In the genomic region with DNA sequence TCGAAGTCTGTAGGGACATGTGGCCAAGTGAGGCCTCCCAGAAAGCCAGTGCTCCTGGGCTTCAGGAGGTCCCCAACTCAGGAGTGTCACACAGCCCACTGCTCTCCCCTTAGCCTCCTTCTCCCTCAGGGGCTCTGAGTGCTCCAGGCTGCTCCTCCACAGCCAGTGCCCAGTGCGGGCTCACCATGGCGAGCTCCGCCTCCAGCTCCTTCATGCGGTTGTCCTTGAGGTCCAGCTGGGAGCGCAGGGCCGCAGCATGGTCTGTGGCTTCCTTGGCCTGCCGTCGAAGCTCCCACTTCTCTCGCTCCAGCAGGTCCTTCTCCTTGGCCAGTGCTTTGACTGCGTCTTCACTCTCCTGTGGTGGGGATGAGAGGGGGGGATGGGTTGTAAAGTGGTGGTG, we compare ENCODE assay signal across 11 mouse cellular contexts.
DNase-seq lines count a peak whose midpoint lies in the region; ATAC-seq and TF ChIP-seq lines count a peak whose summit lies in the region.
"Had no signal": no experiment of that assay in that cellular context is flagged by ENCODE, and none has a peak within 500 bp of the region (broad histone marks: within the 10 kb centered on the region; RNA-seq: fewer than 3 reads in every experiment).

No protein-coding gene starts in this region.

- H3K9ac ChIP-seq in forebrain, embryonic 13.5 days = no peak overlapping the region
- H3K9ac ChIP-seq in forebrain, postnatal 0 days = no peak overlapping the region
- no peak overlapping the region for H3K9ac ChIP-seq in intestine, embryonic 16.5 days (ENCODE audit: low read depth, low read length)
- no peak overlapping the region for H3K9ac ChIP-seq in intestine, embryonic 15.5 days
- H3K9ac ChIP-seq in liver, postnatal 0 days (replicated peaks) = no peak overlapping the region
- H3K9ac ChIP-seq: heart, embryonic 15.5 days; limb, embryonic 15.5 days; liver, embryonic 15.5 days had no signal

- no peak for DNase-seq in forebrain, postnatal 0 days
- peak; percentile 45 for DNase-seq in adrenal gland, postnatal 25 days
- DNase-seq in liver, postnatal 0 days = no peak

- H3K4me2 ChIP-seq in forebrain, embryonic 13.5 days = no peak overlapping the region
- no peak overlapping the region for H3K4me2 ChIP-seq in forebrain, postnatal 0 days (ENCODE audit: low read depth)
- H3K4me2 ChIP-seq in intestine, embryonic 16.5 days (ENCODE audit: low read depth, low read length) = no peak overlapping the region
- no peak overlapping the region for H3K4me2 ChIP-seq in intestine, embryonic 15.5 days (replicated peaks)
- H3K4me2 ChIP-seq in liver, postnatal 0 days (ENCODE audit: low read depth, low read length) = no peak overlapping the region
- H3K4me2 ChIP-seq: heart, embryonic 15.5 days; limb, embryonic 15.5 days; liver, embryonic 15.5 days had no signal

- ATAC-seq in forebrain, embryonic 13.5 days = 0 out of 2 replicates have a peak, but pooled peaks have one; percentile 9
- ATAC-seq in forebrain, postnatal 0 days = no peak
- ATAC-seq in intestine, embryonic 16.5 days = 0 out of 2 replicates have a peak, but pooled peaks have one; percentile 3
- no peak for ATAC-seq in intestine, embryonic 15.5 days
- ATAC-seq in liver, postnatal 0 days = no peak

- H3K4me1 ChIP-seq in forebrain, embryonic 13.5 days = no peaks in the 10 kb centered on the region
- H3K4me1 ChIP-seq in forebrain, postnatal 0 days (ENCODE audit: insufficient read depth) = no peaks in the 10 kb centered on the region
- H3K4me1 ChIP-seq in intestine, embryonic 16.5 days (ENCODE audit: control insufficient read depth, insufficient read depth, low read length) = 0 out of 2 replicates have a peak, but pooled peaks cover 4% of the 10 kb centered on the region
- H3K4me1 ChIP-seq in intestine, embryonic 15.5 days (replicated peaks) = peaks cover 11% of the 10 kb centered on the region; the same call in 1 of the 2 replicates
- peaks cover 84% of the 10 kb centered on the region for H3K4me1 ChIP-seq in E14TG2a.4 (replicated peaks; ENCODE audit: low read depth, low read length)
- no peaks in the 10 kb centered on the region for H3K4me1 ChIP-seq in liver, postnatal 0 days (ENCODE audit: insufficient read depth)
- H3K4me1 ChIP-seq: limb, embryonic 15.5 days; liver, embryonic 15.5 days had no signal

- no peak overlapping the region for H3K4me3 ChIP-seq in forebrain, embryonic 13.5 days
- no peak overlapping the region for H3K4me3 ChIP-seq in forebrain, postnatal 0 days (ENCODE audit: low read depth, low read length)
- H3K4me3 ChIP-seq in intestine, embryonic 16.5 days (ENCODE audit: low read length) = no peak overlapping the region
- H3K4me3 ChIP-seq in intestine, embryonic 15.5 days (replicated peaks) = no peak overlapping the region
- peak overlapping the region; percentile 43 for H3K4me3 ChIP-seq in E14TG2a.4 (replicated peaks; ENCODE audit: low read length)
- no peak overlapping the region for H3K4me3 ChIP-seq in liver, postnatal 0 days (ENCODE audit: low read depth, low read length)
- H3K4me3 ChIP-seq: heart, embryonic 15.5 days; limb, embryonic 15.5 days; liver, embryonic 15.5 days had no signal

- no peaks in the 10 kb centered on the region for H3K27me3 ChIP-seq in forebrain, embryonic 13.5 days
- no peaks in the 10 kb centered on the region for H3K27me3 ChIP-seq in forebrain, postnatal 0 days (ENCODE audit: insufficient read depth, low read length)
- no peaks in the 10 kb centered on the region for H3K27me3 ChIP-seq in intestine, embryonic 16.5 days (replicated peaks; ENCODE audit: control insufficient read depth, insufficient read depth, low read length)
- no peaks in the 10 kb centered on the region for H3K27me3 ChIP-seq in intestine, embryonic 15.5 days (replicated peaks)
- H3K27me3 ChIP-seq in E14TG2a.4 (ENCODE audit: insufficient read depth, low read length) = no peaks in the 10 kb centered on the region
- no peaks in the 10 kb centered on the region for H3K27me3 ChIP-seq in liver, postnatal 0 days (ENCODE audit: insufficient read depth, low read length)
- H3K27me3 ChIP-seq: heart, embryonic 15.5 days; limb, embryonic 15.5 days; liver, embryonic 15.5 days had no signal

- WGBS in forebrain, embryonic 13.5 days = 71% methylated on average over 11 of the region's 11 CpGs
- WGBS in forebrain, postnatal 0 days = 70% methylated on average over 11 of the region's 11 CpGs
- 81% methylated on average over 11 of the region's 11 CpGs for WGBS in intestine, embryonic 16.5 days
- WGBS in intestine, embryonic 15.5 days = 73% methylated on average over 11 of the region's 11 CpGs
- 79% methylated on average over 10 of the region's 11 CpGs for WGBS in liver, postnatal 0 days (ENCODE audit: insufficient replicate concordance)

- no peak for TF ChIP-seq CTCF in forebrain, postnatal 0 days (IDR thresholded peaks at IDR 0.05; ENCODE audit: low read depth)
- TF ChIP-seq CTCF in E14TG2a.4 (conservative IDR thresholded peaks at IDR 0.05; ENCODE audit: low read length) = no peak
- TF ChIP-seq CTCF in liver, postnatal 0 days (IDR thresholded peaks at IDR 0.05; ENCODE audit: low read depth) = no peak

- peak overlapping the region; percentile 31; the same call in 1 of the 2 replicates for H3K27ac ChIP-seq in forebrain, embryonic 13.5 days
- no peak overlapping the region for H3K27ac ChIP-seq in forebrain, postnatal 0 days (ENCODE audit: low read depth, low read length)
- no peak overlapping the region for H3K27ac ChIP-seq in intestine, embryonic 16.5 days (ENCODE audit: low read length)
- no peak overlapping the region for H3K27ac ChIP-seq in intestine, embryonic 15.5 days
- no peak overlapping the region for H3K27ac ChIP-seq in liver, postnatal 0 days (ENCODE audit: low read depth)
- H3K27ac ChIP-seq: heart, embryonic 15.5 days; kidney, postnatal 0 days; limb, embryonic 15.5 days; liver, embryonic 15.5 days had no signal

- H3K9me3 ChIP-seq in forebrain, embryonic 13.5 days (replicated peaks) = no peaks in the 10 kb centered on the region
- no peaks in the 10 kb centered on the region for H3K9me3 ChIP-seq in forebrain, postnatal 0 days (ENCODE audit: low read length)
- H3K9me3 ChIP-seq in intestine, embryonic 16.5 days (ENCODE audit: control insufficient read depth, low read length) = no peaks in the 10 kb centered on the region
- no peaks in the 10 kb centered on the region for H3K9me3 ChIP-seq in intestine, embryonic 15.5 days
- no peaks in the 10 kb centered on the region for H3K9me3 ChIP-seq in E14TG2a.4 (ENCODE audit: low read length)
- no peaks in the 10 kb centered on the region for H3K9me3 ChIP-seq in liver, postnatal 0 days (ENCODE audit: low read length)
- H3K9me3 ChIP-seq: heart, embryonic 15.5 days; limb, embryonic 15.5 days; liver, embryonic 15.5 days had no signal

- no peak for TF ChIP-seq EP300 in liver, postnatal 0 days (IDR thresholded peaks at IDR 0.05; ENCODE audit: low read depth)

- peaks cover 41% of the 10 kb centered on the region for H3K36me3 ChIP-seq in forebrain, embryonic 13.5 days (ENCODE audit: poor library complexity, severe bottlenecking)
- H3K36me3 ChIP-seq in forebrain, postnatal 0 days (ENCODE audit: insufficient read depth) = peaks cover 12% of the 10 kb centered on the region
- H3K36me3 ChIP-seq in intestine, embryonic 16.5 days (ENCODE audit: control insufficient read depth, insufficient read depth, low read length) = peaks cover 16% of the 10 kb centered on the region
- H3K36me3 ChIP-seq in intestine, embryonic 15.5 days = peaks cover 9% of the 10 kb centered on the region
- H3K36me3 ChIP-seq in E14TG2a.4 (ENCODE audit: insufficient read depth, low read length) = peaks cover 90% of the 10 kb centered on the region
- no peaks in the 10 kb centered on the region for H3K36me3 ChIP-seq in liver, postnatal 0 days (replicated peaks; ENCODE audit: insufficient read depth, low read length)
- H3K36me3 ChIP-seq: heart, embryonic 15.5 days; liver, embryonic 15.5 days had no signal

Comparison
In these comparisons a context has a peak if more than half of its experiments do, and no peak if none do; other contexts are left out.
1. ATAC-seq: peak in forebrain, embryonic 13.5 days (single experiment) and intestine, embryonic 16.5 days (single experiment); none in forebrain, postnatal 0 days (single experiment), intestine, embryonic 15.5 days (single experiment) and liver, postnatal 0 days (single experiment).